Mouse (Mus musculus): ENCODE data around the gene Paxbp1.

DNA sequence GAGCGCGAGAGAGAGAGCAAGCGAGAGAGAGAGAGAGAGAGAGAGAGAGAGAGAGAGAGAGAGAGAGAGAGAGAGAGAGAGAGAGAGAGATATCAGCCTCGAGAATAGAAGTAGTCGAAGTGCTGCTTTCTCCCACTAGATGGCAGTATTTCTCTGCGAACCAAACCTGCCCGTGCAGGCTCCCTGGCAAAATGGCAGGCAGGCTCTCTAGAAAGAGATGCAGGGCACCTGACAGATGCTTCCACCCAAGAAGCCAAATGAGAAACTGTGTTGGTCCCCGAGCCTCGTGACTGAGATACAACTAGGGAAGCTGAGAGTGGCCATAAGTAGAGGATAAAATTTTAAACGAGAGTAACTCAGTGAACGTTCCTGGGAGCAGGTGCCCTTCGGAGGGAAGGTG lies 37.2 kb upstream of the Paxbp1 start:
- TF ChIP-seq POLR2A (IDR thresholded peaks at IDR 0.05; ENCODE audit: low read depth, low read length) (no peak), CTCF (IDR thresholded peaks at IDR 0.05; ENCODE audit: borderline replicate concordance, insufficient read depth, low read length) (peak; percentile 45; the same call in 1 of the 2 replicates)

All from embryonic fibroblast, embryonic 13.5 days (primary cell).